ENCODE assay signal across 22 mouse cellular contexts in genomic region chr6:79651286-79651685, GRCm38 (mm10).
DNase-seq lines count a peak whose midpoint lies in the region; TF ChIP-seq lines count a peak whose summit lies in the region.
"Had no signal": no experiment of that assay in that cellular context is flagged by ENCODE, and none has a peak within 500 bp of the region (broad histone marks: within the 10 kb centered on the region; RNA-seq: fewer than 3 reads in every experiment).

No protein-coding gene starts in this region.

- no peaks in the 10 kb centered on the region for H3K4me1 ChIP-seq in ES-Bruce4 (ENCODE audit: control insufficient read depth, insufficient read depth, low read length)
- no peaks in the 10 kb centered on the region for H3K4me1 ChIP-seq in cortical plate, adult 2 months (ENCODE audit: control insufficient read depth, insufficient read depth, low read length)
- H3K4me1 ChIP-seq: forebrain, embryonic 10.5 days; heart, embryonic 13.5 days; limb, embryonic 13.5 days; lung, embryonic 15.5 days had no signal

- H3K4me3 ChIP-seq in layer of hippocampus, adult 2 months: no peak overlapping the region
- no peak overlapping the region for H3K4me3 ChIP-seq in ES-Bruce4 (ENCODE audit: low read depth, low read length)
- no peak overlapping the region for H3K4me3 ChIP-seq in cortical plate, adult 2 months (ENCODE audit: insufficient read depth, low read length)
- H3K4me3 ChIP-seq: forebrain, embryonic 10.5 days; heart, embryonic 13.5 days; limb, embryonic 13.5 days; lung, embryonic 15.5 days had no signal

- no peaks in the 10 kb centered on the region; the same call in 1 of the 2 replicates for H3K27me3 ChIP-seq in ES-Bruce4 (ENCODE audit: control insufficient read depth, insufficient read depth, low read length, poor library complexity, severe bottlenecking)
- H3K27me3 ChIP-seq: heart, embryonic 13.5 days; limb, embryonic 13.5 days; lung, embryonic 15.5 days had no signal

- H3K9me3 ChIP-seq in ES-Bruce4 (replicated peaks; ENCODE audit: control insufficient read depth, insufficient read depth, low read length, poor library complexity, severe bottlenecking): no peaks in the 10 kb centered on the region
- H3K9me3 ChIP-seq: forebrain, embryonic 10.5 days; heart, embryonic 13.5 days; limb, embryonic 13.5 days; lung, embryonic 15.5 days had no signal

- no peak overlapping the region for H3K27ac ChIP-seq in layer of hippocampus, adult 2 months
- H3K27ac ChIP-seq in ES-Bruce4 (ENCODE audit: insufficient read depth, low read length): no peak overlapping the region
- no peak overlapping the region for H3K27ac ChIP-seq in cortical plate, adult 2 months (ENCODE audit: insufficient read depth, low read length)
- H3K27ac ChIP-seq: forebrain, embryonic 10.5 days; heart, embryonic 13.5 days; limb, embryonic 13.5 days; liver, embryonic 14.5 days; lung, embryonic 15.5 days; macrophage had no signal

- no peak for TF ChIP-seq POLR2A in ES-Bruce4 (IDR thresholded peaks at IDR 0.05; ENCODE audit: insufficient read depth, low read length)
- no peak for TF ChIP-seq POLR2A in cortical plate, adult 2 months (IDR thresholded peaks at IDR 0.05; ENCODE audit: extremely low read depth, insufficient read depth, low read length)

- TF ChIP-seq CTCF in layer of hippocampus, adult 2 months (conservative IDR thresholded peaks at IDR 0.05): peak; percentile 60
- peak; percentile 23 for TF ChIP-seq CTCF in ES-Bruce4 (IDR thresholded peaks at IDR 0.05; ENCODE audit: low read depth, low read length)
- peak; percentile 37 for TF ChIP-seq CTCF in cortical plate, adult 2 months (IDR thresholded peaks at IDR 0.05; ENCODE audit: extremely low read depth, insufficient read depth, low read length)

- no peak for TF ChIP-seq EP300 in ES-Bruce4 (IDR thresholded peaks at IDR 0.05; ENCODE audit: insufficient read depth, low read depth, low read length)

- H3K36me3 ChIP-seq in ES-Bruce4 (ENCODE audit: control insufficient read depth, insufficient read depth, low read length, poor library complexity, severe bottlenecking): no peaks in the 10 kb centered on the region
- H3K36me3 ChIP-seq: forebrain, embryonic 10.5 days; heart, embryonic 13.5 days; limb, embryonic 13.5 days; lung, embryonic 15.5 days had no signal

- DNase-seq in embryo, embryonic 10.5 days (ENCODE audit: low spot score): peak; percentile 5
- no peak for DNase-seq in embryo, embryonic 10 days (ENCODE audit: low spot score)
- DNase-seq in layer of hippocampus, adult 2 months (ENCODE audit: low spot score in 2 of 2): peak in 1 of 2 experiments; percentile 11
- DNase-seq in layer of hippocampus, adult 9-11 months: no peak
- no peak for DNase-seq in gastrocnemius, adult 8-10 months (ENCODE audit: low spot score in 2 of 2)
- DNase-seq in kidney, adult 11 months: no peak
- DNase-seq: B cell, adult 2 months; cerebellum, adult 8-10 months; forebrain, postnatal 0 days; gastrocnemius, postnatal 10 days; heart, adult 11 months; heart, postnatal 4 days; kidney, adult 8-10 months; right cerebral cortex, postnatal 14 days had no signal

- no peak overlapping the region for H3K9ac ChIP-seq in ES-Bruce4 (ENCODE audit: low read depth, poor library complexity, severe bottlenecking)
- H3K9ac ChIP-seq: forebrain, postnatal 0 days; heart, embryonic 13.5 days; limb, embryonic 13.5 days; liver, embryonic 14.5 days; lung, embryonic 15.5 days had no signal
